Mouse (Mus musculus) midbrain, postnatal 0 days (tissue): ENCODE results near the gene Ccdc134. TPM values are rescaled to one million over a fixed set of nuclear protein-coding genes. Genes with fewer than 3 reads are reported as not detected.

ENCODE experiments used
- ATAC-seq: fragments of 200-750 bp; cut with Nextera tagmentation; 2 replicates; pipeline ENCODE4 v1.8.0; 2017; ENCODE audit warnings: moderate number of reproducible peaks, mild to moderate bottlenecking, moderate TSS enrichment, moderate library complexity; ENCODE audit not compliant: low FRiP score
- DNase-seq: peaks from one replicate; pipeline ENCODE4 v3.0.0-alpha.2; 2015; ENCODE audit warnings: low spot score
- H3K27ac ChIP-seq: fragments of 300-500 bp; sonication (generic); 2 replicates; pipeline ENCODE4 v1.5.1; 2014; ENCODE audit warnings: low read depth, mild to moderate bottlenecking, low read length, mixed read lengths
- H3K27me3 ChIP-seq: fragments of 300-500 bp; sonication (generic); 2 replicates; pipeline ENCODE4 v1.6.1; 2014; ENCODE audit warnings: low read length, control low read depth, mixed read lengths; ENCODE audit not compliant: insufficient read depth
- H3K36me3 ChIP-seq: fragments of 300-500 bp; sonication (generic); 2 replicates; pipeline ENCODE4 v1.6.1; 2014; ENCODE audit warnings: low read length, control low read depth, mixed read lengths; ENCODE audit not compliant: insufficient read depth
- H3K4me1 ChIP-seq: fragments of 300-500 bp; sonication (generic); 2 replicates; pipeline ENCODE4 v1.6.1; 2014; ENCODE audit warnings: mild to moderate bottlenecking, control low read depth, antibody characterized with exemption, low read length, mixed read lengths; ENCODE audit not compliant: insufficient read depth
- H3K4me2 ChIP-seq: fragments of 300-500 bp; sonication (generic); 2 replicates; pipeline ENCODE4 v1.6.1; 2014; ENCODE audit warnings: low read depth, mild to moderate bottlenecking, low read length, mixed read lengths; ENCODE audit not compliant: poor library complexity, severe bottlenecking
- H3K4me3 ChIP-seq: fragments of 300-500 bp; sonication (generic); 2 replicates; pipeline ENCODE4 v1.5.1; 2014; ENCODE audit warnings: low read depth, mild to moderate bottlenecking, low read length, moderate library complexity
- H3K9ac ChIP-seq: fragments of 300-500 bp; sonication (generic); replicated peaks from 2 replicates; pipeline ENCODE4 v1.6.1; 2014; ENCODE audit warnings: mild to moderate bottlenecking, low read length, moderate library complexity, mixed read lengths; ENCODE audit not compliant: poor library complexity, severe bottlenecking
- H3K9me3 ChIP-seq: fragments of 300-500 bp; sonication (generic); 2 replicates; pipeline ENCODE4 v1.6.1; 2016; ENCODE audit warnings: low read length, control low read depth
- CTCF ChIP-seq: IDR thresholded peaks from 2 replicates; pipeline ENCODE4 v1.5.1; 2016; ENCODE audit warnings: antibody characterized with exemption, mild to moderate bottlenecking
- WGBS: fragments of 180-500 bp; shearing (Covaris S2); extraction: QIAGEN DNeasy Blood & Tissue Kit; methylation state at CpG from one replicate; pipeline ENCODE4 v1.1.7; 2014; 5-methylcytosine and 5-hydroxymethylcytosine counted together
- polyA plus RNA-seq: library from polyadenylated mRNA; unstranded; fragments of >200 nt; fragmentation: Nextera tagmentation; extraction: Ambion mirVana; gene quantifications from 2 replicates; pipeline ENCODE4 v1.2.1, GENCODE M21; 2015
- total RNA-seq: library from RNA; depleted of rRNA; stranded (reverse); fragments of >200 nt; gene quantifications from 2 replicates; pipeline ENCODE4 v1.2.3, GENCODE M21; 2014

Ccdc134 gene
- total and polyA plus RNA-seq, 2 experiments from 2014 or later: 6.9 to 8.7 TPM

- no peak for ATAC-seq
- 9% methylated on average over 11 of the region's 11 CpGs for WGBS
Observed at GRCm38 (mm10) chr15:82145851-82146769, 18.4 kb downstream of the Ccdc134 start.

GRCm38 (mm10) chr15:82146770-82147610 lies 19.3 kb downstream of the Ccdc134 start, which contains the start of gene Srebf2:
Gene Srebf2, plus strand, starts transcription at chr15:82147181.
- Histone ChIP-seq H3K4me1 (peaks cover 14% of the 10 kb centered on the region; the same call in 1 of the 2 replicates), H3K4me2 (peak within 1 kb of the TSS; percentile 55), H3K9me3 (no peaks in the 10 kb centered on the region), H3K4me3 (peak within 1 kb of the TSS; percentile 80), H3K36me3 (no peaks in the 10 kb centered on the region), H3K9ac (peak within 1 kb of the TSS; percentile 78), H3K27me3 (no peaks in the 10 kb centered on the region), H3K27ac (peak within 1 kb of the TSS; percentile 97)
- under 1% methylated on average over 52 of the region's 79 CpGs for WGBS
- peak; percentile 98 for ATAC-seq
- no peak for TF ChIP-seq CTCF
- DNase-seq: peak; percentile 100

More at GRCm38 (mm10) chr15:82145851-82146769, 18.4 kb downstream of the Ccdc134 start:
- H3K9me3 ChIP-seq: no peaks in the 10 kb centered on the region
- peak overlapping the region; percentile 97 for H3K27ac ChIP-seq
- peak overlapping the region; percentile 80; the same call in 1 of the 2 replicates for H3K4me3 ChIP-seq
- no peaks in the 10 kb centered on the region for H3K36me3 ChIP-seq
- H3K4me2 ChIP-seq: peak overlapping the region; percentile 55
- TF ChIP-seq CTCF: peak; percentile 23
- H3K9ac ChIP-seq: no peak overlapping the region
- H3K27me3 ChIP-seq: no peaks in the 10 kb centered on the region
- H3K4me1 ChIP-seq: peaks cover 12% of the 10 kb centered on the region; the same call in 1 of the 2 replicates
- DNase-seq: no peak

GRCm38 (mm10) chr15:82147611-82148111 lies 19.9 kb downstream of the Ccdc134 start:
- DNase-seq (peak; percentile 60), ATAC-seq (peak; percentile 31; the same call in 1 of the 2 replicates)
- no peaks in the 10 kb centered on the region for H3K9me3 ChIP-seq
- no peaks in the 10 kb centered on the region for H3K36me3 ChIP-seq
- H3K9ac ChIP-seq: peak overlapping the region; percentile 78
- H3K27me3 ChIP-seq: no peaks in the 10 kb centered on the region
- WGBS: under 1% methylated on average over 47 of the region's 50 CpGs
- H3K4me1 ChIP-seq: peaks cover 14% of the 10 kb centered on the region; the same call in 1 of the 2 replicates
- peak overlapping the region; percentile 97 for H3K27ac ChIP-seq
- peak overlapping the region; percentile 80 for H3K4me3 ChIP-seq
- TF ChIP-seq CTCF: 0 out of 2 replicates have a peak, but pooled peaks have one; percentile 14
- H3K4me2 ChIP-seq: peak overlapping the region; percentile 55

- Histone ChIP-seq H3K4me2 (peak overlapping the region; percentile 55), H3K27ac (no peak overlapping the region), H3K9ac (peak overlapping the region; percentile 78), H3K4me3 (peak overlapping the region; percentile 80), H3K36me3 (no peaks in the 10 kb centered on the region), H3K27me3 (no peaks in the 10 kb centered on the region), H3K4me1 (peaks cover 14% of the 10 kb centered on the region; the same call in 1 of the 2 replicates), H3K9me3 (no peaks in the 10 kb centered on the region)
- TF ChIP-seq CTCF: no peak
- WGBS: 21% methylated on average over 9 of the region's 9 CpGs
- DNase-seq: no peak
- no peak for ATAC-seq
Observed at GRCm38 (mm10) chr15:82148510-82148911, 20.8 kb downstream of the Ccdc134 start.

- no peaks in the 10 kb centered on the region for H3K9me3 ChIP-seq
- ATAC-seq: no peak
- no peak overlapping the region for H3K9ac ChIP-seq
- H3K27me3 ChIP-seq: no peaks in the 10 kb centered on the region
- H3K4me2 ChIP-seq: no peak overlapping the region
- H3K36me3 ChIP-seq: no peaks in the 10 kb centered on the region
- peaks cover 12% of the 10 kb centered on the region; the same call in 1 of the 2 replicates for H3K4me1 ChIP-seq
- DNase-seq: no peak
- no peak overlapping the region for H3K4me3 ChIP-seq
- no peak overlapping the region for H3K27ac ChIP-seq
- TF ChIP-seq CTCF: no peak
Observed at GRCm38 (mm10) chr15:82150042-82150441, 22.3 kb downstream of the Ccdc134 start.
